Comparison of ENCODE assay signal across 8 mouse cellular contexts in genomic region chr16:15084147-15084752, GRCm38 (mm10).
DNase-seq lines count a peak whose midpoint lies in the region; ATAC-seq and TF ChIP-seq lines count a peak whose summit lies in the region.

No protein-coding gene starts in this region.

- ATAC-seq in lung, embryonic 14.5 days (ENCODE audit: insufficient read depth): peak; percentile 50

- no peak for TF ChIP-seq CTCF in lung, embryonic 14.5 days (IDR thresholded peaks at IDR 0.05; ENCODE audit: low read depth)
- TF ChIP-seq CTCF in embryonic fibroblast, embryonic 13.5 days (IDR thresholded peaks at IDR 0.05; ENCODE audit: borderline replicate concordance, insufficient read depth, low read length): no peak

- peak overlapping the region; percentile 96 for H3K27ac ChIP-seq in lung, embryonic 14.5 days (ENCODE audit: low read depth)
- H3K27ac ChIP-seq in embryonic fibroblast, embryonic 13.5 days (ENCODE audit: insufficient read depth, low read length): peak overlapping the region; percentile 98
- H3K27ac ChIP-seq in limb, embryonic 10.5 days: peak overlapping the region; percentile 93

- TF ChIP-seq POLR2A in embryonic fibroblast, embryonic 13.5 days (IDR thresholded peaks at IDR 0.05; ENCODE audit: low read depth, low read length): no peak

- 0 out of 2 replicates have a peak, but pooled peaks cover 3% of the 10 kb centered on the region for H3K27me3 ChIP-seq in lung, embryonic 14.5 days (ENCODE audit: insufficient read depth, low read length)
- no peaks in the 10 kb centered on the region for H3K27me3 ChIP-seq in limb, embryonic 10.5 days (ENCODE audit: low read depth, poor library complexity, severe bottlenecking)

- DNase-seq in lung, embryonic 14.5 days: no peak
- DNase-seq in lung, postnatal 4 days: no peak
- DNase-seq in limb, embryonic 10.5 days (ENCODE audit: low spot score): no peak
- DNase-seq in retina, embryonic 14.5 days (ENCODE audit: low spot score): peak; percentile 48
- DNase-seq in left cerebral cortex, postnatal 4 days: no peak
- DNase-seq in Muller cell, postnatal 12 days (ENCODE audit: inconsistent ontology term): no peak
- no peak for DNase-seq in kidney, adult 9 months

- H3K9ac ChIP-seq in lung, embryonic 14.5 days: peak overlapping the region; percentile 65

- H3K36me3 ChIP-seq in lung, embryonic 14.5 days (ENCODE audit: insufficient read depth): no peaks in the 10 kb centered on the region
- no peaks in the 10 kb centered on the region for H3K36me3 ChIP-seq in limb, embryonic 10.5 days

- peaks cover 4% of the 10 kb centered on the region; the same call in 1 of the 2 replicates for H3K4me1 ChIP-seq in lung, embryonic 14.5 days (ENCODE audit: insufficient read depth)
- H3K4me1 ChIP-seq in embryonic fibroblast, embryonic 13.5 days (ENCODE audit: control insufficient read depth, insufficient read depth, low read length): peaks cover 2% of the 10 kb centered on the region; the same call in 1 of the 2 replicates
- peaks cover 25% of the 10 kb centered on the region for H3K4me1 ChIP-seq in limb, embryonic 10.5 days

- 25% methylated on average over 10 of the region's 10 CpGs for WGBS in lung, embryonic 14.5 days
- whole genome bisulfite sequencing in limb, embryonic 10.5 days: 19% methylated on average over 10 of the region's 10 CpGs

- intact Hi-C loops in left cerebral cortex, postnatal 4 days (cut with DNase I): no loop called here

- no peaks in the 10 kb centered on the region; the same call in 1 of the 2 replicates for H3K9me3 ChIP-seq in lung, embryonic 14.5 days (ENCODE audit: low read depth, low read length)
- no peaks in the 10 kb centered on the region for H3K9me3 ChIP-seq in limb, embryonic 10.5 days (replicated peaks)

- peak overlapping the region; percentile 80 for H3K4me2 ChIP-seq in lung, embryonic 14.5 days

- H3K4me3 ChIP-seq in lung, embryonic 14.5 days (ENCODE audit: low read depth, low read length): peak overlapping the region; percentile 47
- peak overlapping the region; percentile 30 for H3K4me3 ChIP-seq in embryonic fibroblast, embryonic 13.5 days (ENCODE audit: insufficient read depth, low read length)
- H3K4me3 ChIP-seq in limb, embryonic 10.5 days: peak overlapping the region; percentile 57
